Mouse (Mus musculus) adrenal gland, postnatal 14 days (tissue): ENCODE data around the gene Nup62. TPM values are rescaled to one million over a fixed set of nuclear protein-coding genes. Genes with fewer than 3 reads are reported as not detected.

Experiments used
- DNase-seq: peaks from one replicate; pipeline ENCODE4 v3.0.0; 2021; ENCODE audit warnings: mixed read lengths
- total RNA-seq: library from RNA; stranded (reverse); gene quantifications from 2 replicates; pipeline ENCODE4 v1.2.3, GENCODE M21; 2021

Gene Nup62
- total RNA-seq, 1 experiment from 2014 or later, result 45.7 TPM

- DNase-seq, result peak; percentile 74
Measured at GRCm38 (mm10) chr7:44818751-44819235, 2.9 kb downstream of the Nup62 start.

- DNase-seq, result peak; percentile 2
Measured at GRCm38 (mm10) chr7:44819391-44819790, 3.5 kb downstream of the Nup62 start.

GRCm38 (mm10) chr7:44819863-44820262 is 4.0 kb downstream of the Nup62 start:
- DNase-seq, result peak; percentile 69

- DNase-seq, result no peak
Measured at GRCm38 (mm10) chr7:44820525-44820924, 4.6 kb downstream of the Nup62 start.

- DNase-seq, result peak; percentile 5
Measured at GRCm38 (mm10) chr7:44821666-44822448, 6.0 kb downstream of the Nup62 start.

- peak; percentile 3 for DNase-seq
Measured at GRCm38 (mm10) chr7:44823409-44823808, 7.5 kb downstream of the Nup62 start.

GRCm38 (mm10) chr7:44824872-44825271 is 9.0 kb downstream of the Nup62 start:
- peak; percentile 89 for DNase-seq

GRCm38 (mm10) chr7:44826771-44827170 is 10.9 kb downstream of the Nup62 start:
- no peak for DNase-seq

- DNase-seq, result no peak
Measured at GRCm38 (mm10) chr7:44828706-44829105, 12.8 kb downstream of the Nup62 start.

GRCm38 (mm10) chr7:44832763-44833162 is 16.9 kb downstream of the Nup62 start:
- DNase-seq, result no peak

- DNase-seq, result peak; percentile 4
Measured at GRCm38 (mm10) chr7:44835373-44836015, 19.6 kb downstream of the Nup62 start.

GRCm38 (mm10) chr7:44836016-44836404 is 20.1 kb downstream of the Nup62 start:
- DNase-seq, result peak; percentile 46

GRCm38 (mm10) chr7:44836423-44837053 is 20.6 kb downstream of the Nup62 start:
- DNase-seq, result no peak

- peak; percentile 5 for DNase-seq
Measured at GRCm38 (mm10) chr7:44838073-44838472, 22.2 kb downstream of the Nup62 start.

- DNase-seq, result no peak
Measured at GRCm38 (mm10) chr7:44839171-44839490, 23.2 kb downstream of the Nup62 start.

GRCm38 (mm10) chr7:44839491-44840191 is 23.8 kb downstream of the Nup62 start:
- DNase-seq, result peak; percentile 75

- no peak for DNase-seq
Measured at GRCm38 (mm10) chr7:44840426-44840825, 24.5 kb downstream of the Nup62 start.

- DNase-seq, result no peak
Measured at GRCm38 (mm10) chr7:44841825-44842463, 26.1 kb downstream of the Nup62 start.

- DNase-seq, result no peak
Measured at GRCm38 (mm10) chr7:44845006-44845405, 29.1 kb downstream of the Nup62 start.

GRCm38 (mm10) chr7:44846804-44847203 is 30.9 kb downstream of the Nup62 start:
- DNase-seq, result no peak

GRCm38 (mm10) chr7:44847772-44848171 is 31.9 kb downstream of the Nup62 start:
- no peak for DNase-seq
